Mouse (Mus musculus): ENCODE measurements at regions not wholly inside any gene's neighbourhood (a gene's known extent, or its start where the extent isn't known, plus 50 kb on each side); places are given as distances from the start of the nearest gene placed in this dataset.

DNA sequence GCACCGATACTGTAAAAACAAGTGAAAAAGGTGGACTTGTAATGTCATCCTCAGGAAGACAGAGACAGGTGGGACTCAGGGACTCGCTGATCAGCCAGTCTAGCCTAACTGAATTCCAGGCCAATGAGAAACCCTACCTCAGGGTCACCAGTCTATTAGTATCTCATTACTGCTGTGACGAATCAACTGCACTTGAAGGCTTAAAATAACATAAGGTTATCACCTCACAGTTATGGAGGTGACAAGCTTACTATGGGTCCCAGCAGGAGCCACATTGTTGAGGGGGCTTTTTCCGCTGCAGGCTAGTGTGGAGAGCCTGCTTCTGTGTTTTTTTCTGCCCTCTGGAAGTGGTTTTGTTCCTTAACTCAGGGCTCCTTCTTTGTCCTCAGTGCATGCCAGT lies 72.2 kb upstream of the Abca1 start:
- DNase-seq (ENCODE audit: low spot score in 2 of 2): no peak
- intact Hi-C loops (cut with DNase I): loop anchor here (10.0 kb wide), 1 partner anchor 123 kb away; no protein-coding TSS in a partner anchor

DNA sequence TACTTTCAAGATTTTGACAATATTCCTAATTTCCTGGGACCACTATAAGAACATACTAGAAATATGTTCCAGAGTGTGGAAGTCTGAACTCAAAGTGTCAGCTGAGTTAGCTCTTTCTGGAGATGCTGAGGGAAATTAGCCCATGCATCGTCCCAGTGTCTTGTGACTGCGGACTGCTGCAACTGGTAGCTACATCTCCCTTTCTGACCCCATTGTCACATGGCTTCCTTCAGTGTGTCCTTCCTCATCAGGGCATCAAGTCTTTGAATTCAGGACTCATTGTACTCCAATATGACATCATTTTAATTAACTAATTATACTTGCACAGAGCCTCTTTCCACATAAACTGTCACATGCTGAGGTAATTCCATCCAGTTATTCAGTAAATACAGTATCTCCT lies 71.4 kb upstream of the Abca1 start:
- intact Hi-C loops (cut with DNase I): loop anchor here (10.0 kb wide), 1 partner anchor 124 kb away; no protein-coding TSS in a partner anchor
- no peak for DNase-seq (ENCODE audit: low spot score in 2 of 2)

DNA sequence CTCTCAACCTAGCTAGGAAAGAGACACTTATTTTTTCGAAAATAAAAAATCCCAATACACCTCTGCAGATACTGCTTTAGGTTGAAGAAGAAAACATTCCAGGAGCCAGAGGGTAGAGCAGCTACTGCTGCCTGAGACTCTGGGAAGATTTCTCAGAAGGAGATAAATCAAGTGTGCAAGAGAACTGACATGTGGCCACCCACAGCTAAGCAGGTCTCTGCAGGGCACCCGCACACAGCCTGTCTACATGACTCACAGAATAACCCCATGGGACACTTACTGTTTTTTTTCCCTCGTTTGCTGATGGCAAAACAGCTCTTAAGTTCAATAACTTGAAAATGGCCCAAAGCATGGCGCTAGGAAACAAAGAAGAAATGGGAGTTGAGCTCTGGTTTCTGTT lies 68.7 kb upstream of the Abca1 start:
- intact Hi-C loops (cut with DNase I): no loop called here
- DNase-seq (ENCODE audit: low spot score in 2 of 2): no peak

DNA sequence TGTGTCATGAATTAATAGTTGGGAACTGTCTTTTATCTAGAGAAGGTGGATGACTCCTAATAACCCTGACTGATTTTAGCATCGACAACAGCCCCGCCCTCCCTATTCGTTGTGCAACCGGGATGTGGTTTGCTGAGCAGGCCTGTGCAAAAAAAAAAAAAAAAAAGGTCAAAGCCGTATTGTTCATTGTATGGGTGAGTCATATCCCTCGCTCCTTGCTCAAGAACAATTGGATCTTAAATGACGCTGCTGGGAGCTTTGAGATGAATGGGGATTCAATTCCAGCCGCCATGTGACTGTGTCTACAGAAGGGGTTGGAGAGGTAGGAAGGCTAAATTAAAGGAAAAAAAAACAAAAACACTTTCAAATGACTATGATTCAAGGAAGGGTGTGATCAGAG lies 68.1 kb upstream of the Abca1 start:
- intact Hi-C loops (cut with DNase I): no loop called here

DNA sequence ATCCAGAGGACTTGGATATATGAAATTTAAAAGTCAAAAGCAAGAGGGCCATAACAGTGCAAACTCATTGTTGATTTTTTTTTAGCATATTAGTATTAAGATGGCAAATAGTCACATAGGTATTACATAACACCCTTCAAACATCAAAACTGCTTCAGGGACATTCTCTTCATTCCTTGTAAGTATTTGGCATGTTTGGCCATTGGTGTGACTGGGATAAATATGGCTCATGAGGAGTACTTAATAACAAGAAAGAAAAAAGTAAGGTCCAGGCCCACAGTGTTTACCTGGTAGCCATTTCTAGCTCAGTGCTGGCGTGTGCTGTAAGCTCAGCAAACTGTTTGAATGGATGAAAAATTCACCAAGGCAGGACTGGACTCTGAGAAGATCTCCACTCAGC lies 67.4 kb upstream of the Abca1 start:
- DNase-seq (ENCODE audit: low spot score in 2 of 2): no peak
- intact Hi-C loops (cut with DNase I): no loop called here

More for the DNA sequence above, 68.1 kb upstream of the Abca1 start:
- no peak for DNase-seq (ENCODE audit: low spot score in 2 of 2)

DNA sequence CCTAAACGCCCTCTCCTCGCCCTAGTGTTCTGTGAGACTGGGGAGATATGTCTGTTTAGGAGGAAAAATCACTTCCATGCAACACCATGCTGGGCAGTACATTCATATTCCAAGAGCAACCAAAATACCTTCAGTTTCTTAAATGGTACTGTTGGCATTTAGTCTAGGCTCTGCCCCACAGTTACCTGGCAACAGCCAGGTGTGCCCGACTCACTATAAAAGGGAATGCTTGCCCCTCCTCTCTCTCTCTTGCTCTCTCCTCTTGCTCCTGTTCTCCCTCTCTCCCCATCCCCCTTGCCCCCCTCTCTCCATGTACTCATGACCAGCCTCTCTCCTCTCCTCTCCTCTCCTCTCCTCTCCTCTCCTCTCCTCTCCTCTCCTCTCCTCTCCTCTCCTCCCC lies 66.7 kb upstream of the Abca1 start:
- DNase-seq (ENCODE audit: low spot score in 2 of 2): no peak
- intact Hi-C loops (cut with DNase I): no loop called here

DNA sequence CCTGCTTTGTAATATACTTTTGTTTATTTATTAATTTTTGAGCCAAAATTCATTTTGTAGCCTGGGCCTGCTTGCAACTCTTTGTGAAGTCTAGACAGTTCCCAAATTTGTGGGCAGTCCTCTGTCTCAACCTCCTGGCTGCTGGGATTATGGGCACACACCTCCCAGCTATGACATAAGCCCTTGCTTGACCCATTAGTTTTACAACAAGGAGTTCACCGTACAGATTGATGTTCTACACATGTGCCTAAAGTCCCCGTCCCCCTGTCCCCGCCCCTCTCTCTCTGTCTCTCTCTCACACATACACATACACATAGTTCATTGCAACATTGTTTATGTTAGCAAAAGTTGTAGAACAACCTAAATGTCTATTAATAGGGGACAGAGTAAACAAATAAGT lies 63.7 kb upstream of the Abca1 start:
- intact Hi-C loops (cut with DNase I): no loop called here
- no peak for DNase-seq (ENCODE audit: low spot score in 2 of 2)

DNA sequence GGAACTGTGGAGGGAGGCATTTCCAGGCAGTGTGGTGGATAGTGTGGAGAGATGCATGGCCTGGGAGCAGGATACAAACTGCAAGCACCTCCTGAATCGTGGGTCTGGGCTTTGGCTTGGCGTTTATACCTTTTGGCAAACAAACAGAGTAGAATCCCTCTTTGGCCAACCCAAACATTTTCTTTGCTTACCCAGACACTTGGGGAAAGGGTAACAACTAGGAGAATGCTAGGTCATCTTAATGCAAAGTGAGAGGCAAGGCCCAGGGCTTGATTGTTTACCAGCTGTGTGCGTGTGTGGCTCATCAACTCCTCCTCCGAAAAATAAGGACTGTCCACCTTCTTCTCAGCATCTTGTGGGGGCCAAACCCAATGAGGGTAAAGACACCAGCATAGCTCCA lies 61.1 kb upstream of the Abca1 start:
- intact Hi-C loops (cut with DNase I): no loop called here
- DNase-seq (ENCODE audit: low spot score in 2 of 2): no peak

DNA sequence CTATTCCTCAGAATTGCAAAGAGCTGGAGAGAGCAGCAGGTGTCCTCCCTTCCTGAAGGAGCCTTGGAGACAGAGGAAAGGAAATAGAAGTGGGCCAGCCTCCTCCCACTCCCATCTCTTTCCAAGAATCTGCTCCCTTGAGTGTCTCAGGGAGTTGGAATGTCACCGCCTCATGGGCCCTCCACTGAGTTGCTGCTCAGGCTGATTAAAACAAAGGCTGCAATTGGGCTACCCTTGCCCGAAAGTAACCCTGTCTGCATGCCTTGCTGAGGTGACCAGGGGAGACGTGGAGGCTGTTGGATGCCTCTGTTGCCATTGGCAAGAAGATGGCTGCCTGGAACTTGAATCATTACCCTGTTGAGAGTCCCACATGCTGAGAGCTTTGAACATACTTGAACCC lies 59.7 kb upstream of the Abca1 start:
- peak; percentile 30 to 40 for DNase-seq (ENCODE audit: low spot score in 2 of 2)
- intact Hi-C loops (cut with DNase I): no loop called here

DNA sequence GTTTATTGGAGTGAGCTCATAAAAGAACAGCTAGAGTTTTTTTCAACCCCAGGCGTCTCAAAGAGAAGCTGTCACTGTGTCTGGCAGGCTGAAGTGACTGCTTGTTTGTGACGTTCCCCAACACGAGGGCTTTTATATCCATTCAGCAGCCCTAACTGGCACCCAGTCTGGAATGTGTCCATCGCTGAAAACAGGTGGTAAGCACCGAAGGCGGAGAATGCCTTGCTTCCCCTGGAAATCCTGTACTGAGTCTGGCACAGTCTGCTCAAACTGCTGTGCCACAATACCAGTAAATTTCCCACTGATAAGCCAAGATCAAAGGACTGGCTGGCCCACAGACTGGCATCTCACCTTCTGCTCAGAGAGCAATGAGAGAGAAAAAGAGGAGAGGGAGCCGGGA lies 59.1 kb upstream of the Abca1 start:
- DNase-seq (ENCODE audit: low spot score in 2 of 2): peak; percentile 60 to 88

DNA sequence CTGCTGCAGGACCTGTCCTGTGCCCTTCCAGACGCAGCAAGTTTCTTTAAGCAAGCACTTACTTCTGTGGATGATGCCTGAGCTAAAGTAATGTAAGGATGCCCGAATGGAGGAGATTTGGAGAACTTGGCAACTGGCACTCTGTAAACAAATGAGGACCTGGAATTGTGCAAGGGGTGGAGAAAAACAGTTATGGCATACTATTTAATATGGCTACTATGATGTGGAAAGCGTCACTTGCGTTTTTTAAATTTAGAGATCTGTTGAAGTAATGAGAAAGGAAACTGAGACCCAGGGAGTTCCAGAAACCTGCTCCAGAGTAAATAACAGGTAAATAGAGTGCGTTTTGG lies 58.6 kb upstream of the Abca1 start:
- intact Hi-C loops (cut with DNase I): no loop called here
- no peak for DNase-seq (ENCODE audit: low spot score in 2 of 2)

More for the DNA sequence above, 59.1 kb upstream of the Abca1 start:
- intact Hi-C loops (cut with DNase I): no loop called here

DNA sequence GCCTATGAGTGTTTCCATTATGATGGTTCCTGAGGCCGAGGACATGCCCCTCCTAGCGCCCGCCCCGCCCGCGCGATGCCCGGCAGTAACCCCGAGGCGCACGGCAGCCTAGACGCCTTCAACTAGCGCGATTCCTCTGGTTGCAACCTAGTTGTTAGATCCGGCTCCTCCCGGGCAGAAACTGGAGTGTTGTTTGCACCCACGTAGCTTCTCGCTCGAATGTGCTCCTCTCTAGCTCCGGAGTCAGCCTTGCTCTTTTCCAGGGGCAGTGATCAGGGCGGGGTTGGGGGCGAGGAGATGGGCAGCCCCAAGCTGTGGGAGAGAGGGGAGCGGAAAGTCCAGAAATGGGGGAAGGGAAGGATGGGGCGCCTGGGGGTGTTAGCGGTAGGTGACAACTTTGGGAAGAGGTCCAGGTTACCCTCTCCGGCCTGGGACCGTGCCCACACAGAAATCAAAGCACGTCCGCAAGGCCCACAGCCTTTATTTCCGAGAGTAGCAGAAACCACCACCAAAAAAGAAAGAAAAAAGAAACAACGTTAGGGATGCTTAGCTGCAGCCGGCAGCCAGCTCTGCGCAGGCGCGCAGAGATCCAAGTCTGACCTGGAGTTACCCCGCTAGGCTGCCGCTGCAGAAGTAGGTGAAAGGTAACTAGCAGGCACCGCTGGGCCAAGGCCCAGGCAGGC lies 58.1 kb upstream of the Abca1 start:
- intact Hi-C loops (cut with DNase I): no loop called here
- peak; percentile 74 to 78 for DNase-seq (ENCODE audit: low spot score in 2 of 2)

DNA sequence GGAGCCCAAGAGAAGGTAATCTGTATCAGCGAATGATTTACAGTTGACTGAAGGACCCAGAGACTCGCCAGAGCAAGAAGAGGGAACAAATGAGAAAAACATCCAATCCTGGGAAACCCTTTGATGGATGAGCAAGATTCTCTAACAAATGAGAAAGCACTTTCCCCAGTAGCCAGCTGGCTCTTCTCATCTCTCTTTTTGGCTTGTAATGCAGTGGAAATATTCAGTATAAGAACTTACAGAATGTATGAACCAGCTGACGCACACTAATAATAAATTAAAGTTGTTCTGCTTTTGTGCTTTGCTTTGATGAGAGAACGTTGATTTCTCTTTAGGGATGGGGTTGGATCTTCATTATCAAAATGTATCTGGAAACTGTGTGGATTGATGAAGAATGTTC lies 52.8 kb upstream of the Abca1 start:
- DNase-seq (ENCODE audit: low spot score in 2 of 2): no peak
- intact Hi-C loops (cut with DNase I): no loop called here

DNA sequence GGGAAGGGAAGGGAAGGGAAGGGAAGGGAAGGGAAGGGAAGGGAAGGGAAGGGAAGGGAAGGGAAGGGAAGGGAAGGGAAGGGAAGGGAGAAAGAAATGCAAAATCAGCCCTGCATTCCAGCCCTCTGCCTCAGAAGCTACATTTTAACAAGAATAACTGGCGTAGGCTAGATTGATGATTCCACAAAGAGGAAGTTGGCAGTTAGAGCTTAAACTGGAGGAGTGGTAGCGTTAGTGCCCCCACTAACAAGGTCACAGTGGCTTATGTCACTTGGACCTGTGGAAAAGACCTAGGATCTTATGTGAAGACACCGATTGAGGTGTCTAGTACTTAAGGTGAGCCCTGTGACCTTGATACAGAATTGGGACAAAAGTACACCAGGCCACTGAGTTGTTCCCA lies 51.0 kb upstream of the Abca1 start:
- intact Hi-C loops (cut with DNase I): no loop called here
- DNase-seq (ENCODE audit: low spot score in 2 of 2): no peak

All from left cerebral cortex, postnatal 14 days (tissue).